Mouse (Mus musculus) olfactory bulb, adult 2 months (tissue): ENCODE results near the gene Hsd11b1. TPM values are rescaled to one million over a fixed set of nuclear protein-coding genes. Genes with fewer than 3 reads are reported as not detected.
"Not testable (repeated sequence)": the region's sequence is repeated elsewhere in the genome, so short reads cannot be mapped to it uniquely, and the experiment has no call there.

Experiments
- H3K27ac ChIP-seq: fragments of 200-500 bp; 2 replicates; pipeline ENCODE4 v1.5.1; 2012; ENCODE audit warnings: low read depth, low read length; ENCODE audit not compliant: insufficient read depth
- H3K4me1 ChIP-seq: fragments of 200-500 bp; 2 replicates; pipeline ENCODE4 v1.6.1; 2012; ENCODE audit warnings: low read length; ENCODE audit not compliant: control insufficient read depth, insufficient read depth
- H3K4me3 ChIP-seq: fragments of 200-500 bp; 2 replicates; pipeline ENCODE4 v1.5.1; 2012; ENCODE audit warnings: mild to moderate bottlenecking, low read depth, low read length, moderate library complexity; ENCODE audit not compliant: insufficient read depth
- CTCF ChIP-seq: fragments of 200-500 bp; IDR thresholded peaks from 2 replicates; pipeline ENCODE4 v1.5.1; 2012; ENCODE audit warnings: low read depth, mild to moderate bottlenecking, low read length, moderate library complexity; ENCODE audit not compliant: insufficient read depth
- POLR2A ChIP-seq: fragments of 200-500 bp; IDR thresholded peaks from 2 replicates; pipeline ENCODE4 v1.6.1; 2012; ENCODE audit warnings: mild to moderate bottlenecking, low read depth, low read length, moderate library complexity; ENCODE audit not compliant: insufficient read depth
- WGBS: fragments of 180-500 bp; shearing (Covaris S2); methylation state at CpG from one replicate; pipeline ENCODE4 v1.1.7; 2018; 5-methylcytosine and 5-hydroxymethylcytosine counted together
- polyA plus RNA-seq: library from polyadenylated mRNA; stranded (reverse); fragments of >200 nt; gene quantifications from 2 replicates; pipeline ENCODE4 v1.2.4, GENCODE M21; 2012; ENCODE audit warnings: low replicate concordance; ENCODE audit not compliant: missing spikeins, insufficient read depth, insufficient read length

The Hsd11b1 gene
- polyA plus RNA-seq, 1 experiment: not detected

GRCm38 (mm10) chr1:193299995-193300394 is 36.1 kb upstream of the Hsd11b1 start:
- Histone ChIP-seq H3K4me3 (no peak overlapping the region), H3K27ac (no peak overlapping the region), H3K4me1 (peaks cover 8% of the 10 kb centered on the region)
- TF ChIP-seq POLR2A: no peak
- TF ChIP-seq CTCF: no peak
- 70% methylated on average over 1 of the region's 1 CpGs for WGBS

GRCm38 (mm10) chr1:193298141-193298765 is 34.4 kb upstream of the Hsd11b1 start:
- no peak overlapping the region for H3K4me3 ChIP-seq
- 51% methylated on average over 3 of the region's 3 CpGs for WGBS
- no peak overlapping the region for H3K27ac ChIP-seq
- peaks cover 8% of the 10 kb centered on the region for H3K4me1 ChIP-seq
- TF ChIP-seq POLR2A (no peak), CTCF (no peak)

DNA sequence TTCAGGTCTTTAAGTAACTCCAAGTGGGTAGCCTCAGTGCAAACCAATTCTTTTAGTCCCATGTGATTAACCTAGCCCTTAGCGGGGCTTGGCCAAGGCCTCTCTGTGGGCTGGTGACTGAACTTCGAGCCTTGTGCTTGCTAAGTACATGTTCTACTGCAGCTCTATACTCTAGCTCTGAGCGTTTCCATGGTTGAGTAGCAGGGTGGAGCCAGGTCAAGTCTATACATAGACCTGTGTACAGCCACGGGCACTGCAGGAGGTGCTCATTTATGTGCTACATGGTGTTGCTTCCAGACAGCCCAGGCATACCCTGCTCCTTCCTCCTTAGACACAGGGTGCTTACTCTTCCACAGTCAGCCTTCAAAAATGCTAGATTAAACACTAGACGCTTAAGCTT is 32.0 kb upstream of the Hsd11b1 start:
- Histone ChIP-seq H3K4me3 (no peak overlapping the region), H3K27ac (no peak overlapping the region), H3K4me1 (peaks cover 8% of the 10 kb centered on the region)
- TF ChIP-seq POLR2A: no peak
- TF ChIP-seq CTCF: no peak
- WGBS: 81% methylated on average over 5 of the region's 5 CpGs

- H3K4me1 ChIP-seq: peaks cover 5% of the 10 kb centered on the region
- H3K4me3 ChIP-seq: no peak overlapping the region
- 89% methylated on average over 3 of the region's 3 CpGs for WGBS
- TF ChIP-seq CTCF: no peak
- TF ChIP-seq POLR2A: no peak
- H3K27ac ChIP-seq: no peak overlapping the region
Measured at GRCm38 (mm10) chr1:193293926-193294325, 30.1 kb upstream of the Hsd11b1 start.

DNA sequence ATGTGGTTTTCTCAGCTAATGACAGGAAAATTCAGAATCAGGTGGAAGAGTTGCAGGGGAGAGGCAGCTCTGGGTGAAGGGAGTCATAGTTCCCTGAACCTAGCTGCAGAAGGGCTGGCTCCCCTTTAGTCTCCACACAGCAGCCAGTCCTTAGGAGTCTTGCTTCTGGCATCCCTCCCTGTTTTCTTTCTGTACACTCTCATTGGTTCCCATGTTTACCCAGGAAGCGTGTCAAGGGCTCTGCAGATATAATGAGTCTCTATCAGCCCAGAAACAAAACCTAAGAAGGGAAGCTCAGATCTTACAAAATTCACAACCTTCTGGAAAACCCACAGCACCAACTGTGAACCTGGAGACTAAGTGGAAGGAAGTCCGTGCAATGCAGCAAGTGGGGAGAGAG is 29.2 kb upstream of the Hsd11b1 start:
- 71% methylated on average over 2 of the region's 2 CpGs for WGBS
- Histone ChIP-seq H3K4me1 (peaks cover 5% of the 10 kb centered on the region), H3K4me3 (no peak overlapping the region), H3K27ac (no peak overlapping the region)
- TF ChIP-seq CTCF: no peak
- no peak for TF ChIP-seq POLR2A

- Histone ChIP-seq H3K4me1 (no peaks in the 10 kb centered on the region), H3K4me3 (no peak overlapping the region), H3K27ac (no peak overlapping the region)
- TF ChIP-seq CTCF (no peak), POLR2A (no peak)
Measured at GRCm38 (mm10) chr1:193290686-193291085, 26.8 kb upstream of the Hsd11b1 start.

DNA sequence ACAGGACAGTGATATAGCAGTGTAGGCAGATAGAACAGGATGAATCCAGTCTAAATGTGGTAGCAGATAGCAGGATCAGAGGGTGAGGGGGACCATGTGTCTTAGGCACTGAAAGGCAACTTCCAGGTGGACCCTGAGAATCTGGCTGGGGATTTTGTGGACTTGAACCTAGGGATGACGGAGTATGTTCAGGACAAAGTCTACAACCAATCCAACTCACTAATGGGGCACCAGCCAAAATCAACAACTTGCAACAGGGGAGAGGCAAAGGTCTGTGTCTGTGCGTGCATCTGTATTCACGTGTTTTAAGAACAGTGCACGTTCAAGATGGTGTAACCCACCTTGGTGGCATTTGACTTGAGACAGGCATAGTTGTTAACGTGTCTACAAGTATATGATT is 26.0 kb upstream of the Hsd11b1 start:
- no peak for TF ChIP-seq POLR2A
- TF ChIP-seq CTCF: no peak
- Histone ChIP-seq H3K4me3 (no peak overlapping the region), H3K4me1 (no peaks in the 10 kb centered on the region), H3K27ac (no peak overlapping the region)
- 92% methylated on average over 5 of the region's 5 CpGs for WGBS

GRCm38 (mm10) chr1:193289076-193289475 is 25.2 kb upstream of the Hsd11b1 start:
- H3K4me3 ChIP-seq: no peak overlapping the region
- WGBS: 97% methylated on average over 3 of the region's 3 CpGs
- no peak overlapping the region for H3K27ac ChIP-seq
- TF ChIP-seq POLR2A (no peak), CTCF (no peak)
- no peaks in the 10 kb centered on the region for H3K4me1 ChIP-seq

DNA sequence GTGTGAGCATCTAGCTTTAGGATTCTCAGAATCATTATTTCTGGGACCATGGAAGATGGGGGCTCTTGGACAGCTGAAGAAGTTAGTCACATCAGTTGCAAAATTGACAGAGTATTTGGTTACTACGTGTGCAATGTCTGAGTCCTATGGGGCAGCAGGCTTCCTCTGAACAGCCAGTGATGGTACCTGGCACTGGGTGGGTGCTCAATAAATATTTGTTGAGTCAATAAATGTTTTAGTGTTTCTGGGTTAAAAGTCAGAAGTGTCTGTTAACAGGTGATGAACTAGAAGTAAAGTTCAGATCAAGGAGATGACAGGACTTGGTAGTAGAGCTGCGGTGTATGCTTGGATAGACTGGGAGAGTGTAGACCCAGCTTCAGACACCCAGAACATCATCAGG is 23.7 kb upstream of the Hsd11b1 start:
- TF ChIP-seq CTCF (no peak), POLR2A (no peak)
- Histone ChIP-seq H3K4me1 (no peaks in the 10 kb centered on the region), H3K27ac (no peak overlapping the region), H3K4me3 (no peak overlapping the region)
- WGBS: 94% methylated on average over 2 of the region's 2 CpGs

GRCm38 (mm10) chr1:193285766-193286325 is 22.0 kb upstream of the Hsd11b1 start:
- not testable (repeated sequence) for H3K4me3 ChIP-seq, H3K27ac ChIP-seq, H3K4me1 ChIP-seq
- WGBS: 94% methylated on average over 3 of the region's 3 CpGs
